Mouse (Mus musculus) kidney, adult 2 months (tissue): ENCODE data around the gene Antxr1. TPM values are rescaled to one million over a fixed set of nuclear protein-coding genes. Genes with fewer than 3 reads are reported as not detected.

Experiments
- DNase-seq: peaks from one replicate; pipeline ENCODE4 v3.0.0; 2021
- H3K27ac ChIP-seq: fragments of 200-500 bp; 2 replicates; pipeline ENCODE4 v1.5.1; 2012; ENCODE audit warnings: low read depth, low read length, control low read depth, inconsistent platforms; ENCODE audit not compliant: insufficient read depth
- H3K27me3 ChIP-seq: fragments of 200-500 bp; replicated peaks from 2 replicates; pipeline ENCODE4 v1.6.1; 2012; ENCODE audit warnings: mild to moderate bottlenecking, moderate library complexity, low read length, inconsistent platforms; ENCODE audit not compliant: control insufficient read depth, insufficient read depth
- H3K36me3 ChIP-seq: fragments of 200-500 bp; 2 replicates; pipeline ENCODE4 v1.6.1; 2012; ENCODE audit warnings: mild to moderate bottlenecking, moderate library complexity, low read length, inconsistent platforms; ENCODE audit not compliant: control insufficient read depth, insufficient read depth
- H3K4me1 ChIP-seq: fragments of 200-500 bp; 2 replicates; pipeline ENCODE4 v1.6.1; 2011; ENCODE audit warnings: low read length; ENCODE audit not compliant: control insufficient read depth, insufficient read depth
- H3K4me3 ChIP-seq: fragments of 200-500 bp; 2 replicates; pipeline ENCODE4 v1.5.1; 2011; ENCODE audit warnings: mild to moderate bottlenecking, low read depth, low read length, control low read depth; ENCODE audit not compliant: insufficient read depth
- CTCF ChIP-seq: fragments of 200-500 bp; conservative IDR thresholded peaks from 2 replicates; pipeline ENCODE4 v1.5.1; 2011; ENCODE audit warnings: low read depth, mild to moderate bottlenecking, control low read depth, low read length, moderate library complexity, mixed read lengths; ENCODE audit not compliant: insufficient read depth, insufficient read length
- POLR2A ChIP-seq: fragments of 200-500 bp; IDR thresholded peaks from one replicate; pipeline ENCODE4 v1.6.1; 2011; ENCODE audit warnings: low read depth, low read length, control low read depth
- WGBS: fragments of 180-500 bp; shearing (Covaris S2); methylation state at CpG from one replicate; pipeline ENCODE4 v1.1.7; 2018; 5-methylcytosine and 5-hydroxymethylcytosine counted together
- polyA plus RNA-seq: library from polyadenylated mRNA; depleted of rRNA; stranded (reverse); fragments of >200 nt; gene quantifications from 2 replicates; pipeline ENCODE4 v1.2.3, GENCODE M21; 2012

The Antxr1 gene
- polyA plus RNA-seq, 1 experiment: 2.0 TPM

DNA sequence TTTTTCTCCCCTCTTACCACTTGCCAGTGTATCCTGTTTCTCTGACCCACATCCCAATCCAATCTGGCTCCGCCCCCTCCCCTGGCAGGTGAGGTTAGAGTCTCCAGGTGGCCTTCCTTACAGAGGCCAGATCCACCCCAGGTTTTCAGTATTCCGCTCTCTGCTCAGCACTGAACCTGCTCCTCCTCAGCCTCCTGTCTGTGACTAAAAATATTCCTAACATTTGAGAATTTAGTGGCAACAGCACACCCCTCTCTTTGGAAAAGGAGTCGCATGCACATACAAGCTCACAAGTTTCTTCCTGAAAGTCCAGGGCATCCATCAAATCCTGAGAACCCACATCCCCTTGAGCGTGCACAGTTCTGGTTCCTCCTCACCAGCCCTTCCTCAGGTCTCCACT is 109.3 kb downstream of the Antxr1 start:
- H3K27me3 ChIP-seq: no peaks in the 10 kb centered on the region
- H3K27ac ChIP-seq: no peak overlapping the region
- peaks cover 2% of the 10 kb centered on the region; the same call in 1 of the 2 replicates for H3K4me1 ChIP-seq
- WGBS: 77% methylated on average over 4 of the region's 4 CpGs
- H3K4me3 ChIP-seq: no peak overlapping the region
- TF ChIP-seq POLR2A: no peak
- no peak for TF ChIP-seq CTCF
- no peak for DNase-seq
- H3K36me3 ChIP-seq: no peaks in the 10 kb centered on the region

GRCm38 (mm10) chr6:87225286-87225685 is 110.3 kb downstream of the Antxr1 start:
- no peaks in the 10 kb centered on the region for H3K36me3 ChIP-seq
- H3K4me3 ChIP-seq: no peak overlapping the region
- H3K4me1 ChIP-seq: peaks cover 2% of the 10 kb centered on the region; the same call in 1 of the 2 replicates
- peak overlapping the region; percentile 4; the same call in 1 of the 2 replicates for H3K27ac ChIP-seq
- no peaks in the 10 kb centered on the region for H3K27me3 ChIP-seq
- peak; percentile 60 for DNase-seq
- WGBS: 54% methylated on average over 1 of the region's 1 CpGs
- no peak for TF ChIP-seq POLR2A
- TF ChIP-seq CTCF: no peak

- no peaks in the 10 kb centered on the region for H3K36me3 ChIP-seq
- WGBS: 63% methylated on average over 10 of the region's 10 CpGs
- no peak overlapping the region for H3K4me3 ChIP-seq
- peaks cover 2% of the 10 kb centered on the region; the same call in 1 of the 2 replicates for H3K4me1 ChIP-seq
- H3K27me3 ChIP-seq: no peaks in the 10 kb centered on the region
- no peak overlapping the region for H3K27ac ChIP-seq
- DNase-seq: peak; percentile 33
- TF ChIP-seq POLR2A (no peak), CTCF (no peak)
Measured at GRCm38 (mm10) chr6:87222854-87223631, 112.6 kb downstream of the Antxr1 start.

DNA sequence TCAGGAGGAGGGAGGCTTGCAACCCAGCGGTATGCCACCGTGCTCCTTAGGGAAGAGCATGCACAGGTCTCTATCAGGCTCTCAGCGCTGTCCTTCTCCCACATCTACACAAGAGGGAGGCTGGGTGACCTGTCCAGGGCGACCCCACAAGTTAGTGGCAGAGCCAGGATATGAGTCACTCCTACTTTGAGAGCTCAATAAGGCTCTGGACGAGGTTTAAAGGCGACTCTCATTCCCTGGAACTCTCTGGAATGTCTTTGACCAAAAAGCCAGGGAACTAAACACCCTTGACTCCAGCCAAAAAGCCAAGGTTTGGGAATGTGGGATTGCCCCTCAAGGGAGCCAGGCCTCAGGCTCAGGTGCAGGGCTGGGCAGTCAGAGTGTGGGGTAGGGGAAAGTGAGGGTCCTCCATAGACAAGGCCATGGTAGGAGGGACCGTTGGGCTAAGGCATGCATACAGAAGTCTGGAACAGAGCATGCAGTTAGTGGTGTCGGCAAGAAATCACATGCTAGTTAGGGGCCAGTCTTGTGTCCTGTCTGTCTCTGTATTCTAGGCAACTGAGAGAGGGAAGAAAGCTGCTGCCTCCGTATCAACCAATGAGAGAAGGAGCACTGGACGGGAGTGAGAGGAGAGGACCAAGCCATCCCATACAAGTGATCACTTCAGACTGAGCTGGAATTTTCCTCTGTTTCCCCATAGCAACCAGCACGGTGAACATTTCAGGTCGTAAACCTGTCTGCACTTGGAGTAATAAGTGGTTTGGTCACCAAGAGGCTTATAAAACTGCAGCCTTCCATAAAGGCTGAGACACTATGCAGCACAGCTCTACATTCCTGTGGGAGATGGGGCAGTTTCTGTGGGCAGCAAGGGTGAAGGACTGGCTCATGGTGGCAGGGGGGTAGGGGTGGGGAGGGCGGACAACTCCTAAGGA is 116.3 kb downstream of the Antxr1 start:
- DNase-seq: no peak
- H3K27ac ChIP-seq: no peak overlapping the region

DNA sequence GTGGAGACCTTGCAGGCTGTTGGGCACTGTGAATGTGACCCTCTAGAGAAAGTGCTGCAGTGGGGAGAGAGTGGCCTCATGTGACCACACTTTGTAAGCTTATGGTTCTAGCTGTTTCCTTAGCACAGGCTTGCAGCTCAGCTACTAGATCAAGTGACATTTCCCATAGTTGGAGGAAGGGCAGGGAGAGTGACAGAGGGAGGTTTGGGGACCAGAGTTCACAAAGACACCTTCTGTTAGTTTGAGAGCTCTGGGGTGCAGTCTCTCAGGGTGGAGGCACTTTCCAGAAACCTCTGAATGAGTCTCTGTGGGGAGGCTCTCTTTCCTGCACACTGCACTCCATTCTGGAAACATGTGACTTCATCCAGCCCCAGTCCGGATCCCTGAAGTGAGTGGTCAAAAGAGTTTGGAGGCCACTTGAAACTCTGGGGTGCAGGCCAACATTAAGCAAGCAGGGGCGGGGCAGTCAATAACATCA is 119.5 kb downstream of the Antxr1 start:
- no peaks in the 10 kb centered on the region for H3K4me1 ChIP-seq
- peak; percentile 19 for DNase-seq
- H3K4me3 ChIP-seq: no peak overlapping the region
- no peak overlapping the region for H3K27ac ChIP-seq
- no peaks in the 10 kb centered on the region for H3K36me3 ChIP-seq
- 74% methylated on average over 2 of the region's 2 CpGs for WGBS
- no peak for TF ChIP-seq POLR2A
- TF ChIP-seq CTCF: no peak
- no peaks in the 10 kb centered on the region for H3K27me3 ChIP-seq

More for the DNA sequence above, 116.3 kb downstream of the Antxr1 start:
- no peaks in the 10 kb centered on the region for H3K36me3 ChIP-seq
- TF ChIP-seq CTCF (no peak), POLR2A (no peak)
- H3K4me3 ChIP-seq: no peak overlapping the region
- WGBS: 57% methylated on average over 13 of the region's 13 CpGs
- H3K27me3 ChIP-seq: no peaks in the 10 kb centered on the region
- H3K4me1 ChIP-seq: no peaks in the 10 kb centered on the region

GRCm38 (mm10) chr6:87213262-87213661 is 122.4 kb downstream of the Antxr1 start:
- peak; percentile 55 for DNase-seq
- no peak for TF ChIP-seq CTCF
- no peak for TF ChIP-seq POLR2A
- 55% methylated on average over 7 of the region's 7 CpGs for WGBS
- no peaks in the 10 kb centered on the region for H3K27me3 ChIP-seq
- no peaks in the 10 kb centered on the region for H3K4me1 ChIP-seq
- no peaks in the 10 kb centered on the region for H3K36me3 ChIP-seq
- H3K4me3 ChIP-seq: no peak overlapping the region
- H3K27ac ChIP-seq: no peak overlapping the region

GRCm38 (mm10) chr6:87211551-87211950 is 124.1 kb downstream of the Antxr1 start:
- TF ChIP-seq POLR2A: no peak
- no peak for TF ChIP-seq CTCF
- no peaks in the 10 kb centered on the region for H3K27me3 ChIP-seq
- no peaks in the 10 kb centered on the region for H3K4me1 ChIP-seq
- H3K4me3 ChIP-seq: no peak overlapping the region
- no peak overlapping the region for H3K27ac ChIP-seq
- 98% methylated on average over 3 of the region's 3 CpGs for WGBS
- DNase-seq: no peak
- no peaks in the 10 kb centered on the region for H3K36me3 ChIP-seq
